In the genomic region with DNA sequence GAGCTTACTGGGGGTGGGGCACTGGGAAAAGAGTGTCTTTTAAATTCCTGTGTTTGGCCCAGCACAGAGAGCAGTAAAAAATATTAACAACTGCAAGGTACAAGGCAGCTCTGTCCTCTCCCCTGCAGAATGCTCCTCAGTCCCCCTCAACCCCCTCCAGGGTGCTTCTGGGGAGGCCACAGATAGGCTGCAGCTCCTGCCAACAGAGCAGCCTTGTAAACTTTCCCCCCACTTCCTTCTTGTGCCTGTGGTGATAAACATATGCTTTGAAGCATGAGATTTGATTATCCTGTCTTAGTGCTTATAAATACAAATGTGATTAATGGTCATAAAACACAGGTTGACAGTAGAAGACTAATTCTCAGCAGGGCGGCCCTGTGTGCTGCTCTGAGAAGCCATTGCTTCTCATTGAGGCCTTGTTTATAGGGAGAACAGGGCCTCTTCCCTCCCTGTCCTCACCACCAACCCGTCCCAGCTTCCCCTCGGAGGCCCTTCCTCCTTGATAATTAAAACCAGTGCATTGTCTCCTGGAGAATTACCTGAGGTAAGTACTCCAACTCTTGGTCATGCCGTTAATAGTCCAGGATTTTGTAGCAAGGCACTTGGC, we compare ENCODE assay signal across 10 mouse cellular contexts. TPM values are rescaled to one million over a fixed set of nuclear protein-coding genes. Genes with fewer than 3 reads are reported as not detected.
DNase-seq lines count a peak whose midpoint lies in the region; ATAC-seq and TF ChIP-seq lines count a peak whose summit lies in the region.
"Had no signal": no experiment of that assay in that cellular context is flagged by ENCODE, and none has a peak within 500 bp of the region (broad histone marks: within the 10 kb centered on the region; RNA-seq: fewer than 3 reads in every experiment).

No protein-coding gene starts in this region.

- no peak overlapping the region for H3K27ac ChIP-seq in intestine, embryonic 14.5 days (ENCODE audit: low read depth)
- H3K27ac ChIP-seq in intestine, postnatal 0 days (ENCODE audit: low read depth, low read length), result no peak overlapping the region
- peak overlapping the region; percentile 61 for H3K27ac ChIP-seq in neural tube, embryonic 13.5 days (replicated peaks)
- peak overlapping the region; percentile 63 for H3K27ac ChIP-seq in hindbrain, embryonic 15.5 days (replicated peaks)

- ATAC-seq in intestine, embryonic 14.5 days (replicated peaks; ENCODE audit: low FRiP score, low TSS enrichment, low read depth), result no peak
- ATAC-seq in intestine, postnatal 0 days, result no peak
- peak; percentile 67; the same call in 1 of the 2 replicates for ATAC-seq in neural tube, embryonic 13.5 days (ENCODE audit: low read depth)
- no peak for ATAC-seq in hindbrain, embryonic 15.5 days (ENCODE audit: low FRiP score, low read depth)
- ATAC-seq: liver, postnatal 0 days had no signal

- H3K4me1 ChIP-seq in intestine, embryonic 14.5 days (replicated peaks; ENCODE audit: control insufficient read depth, insufficient read depth, low read length), result peaks cover 12% of the 10 kb centered on the region; the same call in 1 of the 2 replicates
- no peaks in the 10 kb centered on the region for H3K4me1 ChIP-seq in intestine, postnatal 0 days (replicated peaks; ENCODE audit: control insufficient read depth, insufficient read depth, low read length)
- peaks cover 24% of the 10 kb centered on the region for H3K4me1 ChIP-seq in neural tube, embryonic 13.5 days (replicated peaks)
- peaks cover 18% of the 10 kb centered on the region for H3K4me1 ChIP-seq in hindbrain, embryonic 15.5 days (replicated peaks)

- H3K27me3 ChIP-seq in intestine, embryonic 14.5 days (replicated peaks; ENCODE audit: control insufficient read depth, insufficient read depth, low read length), result no peaks in the 10 kb centered on the region
- no peaks in the 10 kb centered on the region for H3K27me3 ChIP-seq in intestine, postnatal 0 days (replicated peaks; ENCODE audit: control insufficient read depth, insufficient read depth, low read length)
- no peaks in the 10 kb centered on the region for H3K27me3 ChIP-seq in neural tube, embryonic 13.5 days
- H3K27me3 ChIP-seq in hindbrain, embryonic 15.5 days, result no peaks in the 10 kb centered on the region

- no peaks in the 10 kb centered on the region for H3K9me3 ChIP-seq in intestine, embryonic 14.5 days (ENCODE audit: control insufficient read depth, low read length)
- no peaks in the 10 kb centered on the region for H3K9me3 ChIP-seq in intestine, postnatal 0 days (ENCODE audit: control insufficient read depth)
- H3K9me3 ChIP-seq in neural tube, embryonic 13.5 days, result no peaks in the 10 kb centered on the region
- H3K9me3 ChIP-seq in hindbrain, embryonic 15.5 days, result no peaks in the 10 kb centered on the region

- no peaks in the 10 kb centered on the region for H3K36me3 ChIP-seq in intestine, embryonic 14.5 days (ENCODE audit: control insufficient read depth, insufficient read depth, low read length)
- H3K36me3 ChIP-seq in intestine, postnatal 0 days (ENCODE audit: control insufficient read depth, insufficient read depth), result no peaks in the 10 kb centered on the region
- H3K36me3 ChIP-seq in neural tube, embryonic 13.5 days, result no peaks in the 10 kb centered on the region
- H3K36me3 ChIP-seq in hindbrain, embryonic 15.5 days, result no peaks in the 10 kb centered on the region

- H3K9ac ChIP-seq in intestine, embryonic 14.5 days (ENCODE audit: low read length), result no peak overlapping the region
- no peak overlapping the region for H3K9ac ChIP-seq in intestine, postnatal 0 days (ENCODE audit: low read depth, low read length)
- no peak overlapping the region for H3K9ac ChIP-seq in neural tube, embryonic 13.5 days
- H3K9ac ChIP-seq in hindbrain, embryonic 15.5 days, result no peak overlapping the region
- H3K9ac ChIP-seq: liver, postnatal 0 days had no signal

- TF ChIP-seq CTCF in intestine, postnatal 0 days (IDR thresholded peaks at IDR 0.05; ENCODE audit: low read depth), result no peak

- no peak overlapping the region for H3K4me2 ChIP-seq in intestine, embryonic 14.5 days (ENCODE audit: low read length)
- no peak overlapping the region for H3K4me2 ChIP-seq in intestine, postnatal 0 days (replicated peaks; ENCODE audit: low read depth)
- H3K4me2 ChIP-seq in neural tube, embryonic 13.5 days, result no peak overlapping the region
- no peak overlapping the region for H3K4me2 ChIP-seq in hindbrain, embryonic 15.5 days

- DNase-seq in intestine, embryonic 14.5 days (ENCODE audit: low spot score), result peak; percentile 56
- DNase-seq in neural tube, embryonic 10.5 days (ENCODE audit: extremely low spot score, low spot score), result no peak
- peak; percentile 82 for DNase-seq in retina, postnatal 1 day
- no peak for DNase-seq in heart, postnatal 36 days
- DNase-seq: gastrocnemius, postnatal 36 days; liver, postnatal 0 days; thymus, postnatal 36 days had no signal

- no peak overlapping the region for H3K4me3 ChIP-seq in intestine, embryonic 14.5 days (ENCODE audit: low read depth, low read length)
- H3K4me3 ChIP-seq in intestine, postnatal 0 days (ENCODE audit: low read depth, low read length), result no peak overlapping the region
- H3K4me3 ChIP-seq in neural tube, embryonic 13.5 days, result no peak overlapping the region
- no peak overlapping the region for H3K4me3 ChIP-seq in hindbrain, embryonic 15.5 days

- intact Hi-C loops in heart, postnatal 36 days (cut with DNase I), result loop anchor here (5.0 kb wide), 1 partner anchor 38 kb away; no protein-coding TSS in a partner anchor

- WGBS in intestine, embryonic 14.5 days, result 17% methylated on average over 4 of the region's 4 CpGs
- 42% methylated on average over 4 of the region's 4 CpGs for WGBS in intestine, postnatal 0 days
- 18% methylated on average over 4 of the region's 4 CpGs for WGBS in neural tube, embryonic 13.5 days
- 27% methylated on average over 4 of the region's 4 CpGs for WGBS in hindbrain, embryonic 15.5 days

RNA-seq across cellular contexts. Expression of a gene that starts 41.4 kb away (rescaled TPM):
- polyA plus RNA-seq in intestine, embryonic 14.5 days (2014; fragmentation: Nextera tagmentation; extraction: Ambion mirVana), result 4.4 and 6.0 TPM in 2 replicates
- polyA plus RNA-seq in intestine, postnatal 0 days (2015; fragmentation: Nextera tagmentation; extraction: Ambion mirVana), result 4.7 and 6.1 TPM in 2 replicates
- polyA plus RNA-seq in neural tube, embryonic 13.5 days (2015; fragmentation: Nextera tagmentation; extraction: Ambion mirVana), result 10.9 and 11.1 TPM in 2 replicates
- 33.2 and 48.5 TPM in 2 replicates for polyA plus RNA-seq in hindbrain, embryonic 15.5 days (2015; fragmentation: Nextera tagmentation; extraction: Ambion mirVana)
- total RNA-seq in heart, postnatal 36 days (2021), result 10 to 100 TPM; 30.3 to 33.6 TPM

Comparison
In these comparisons a context has a peak if more than half of its experiments do, and no peak if none do; other contexts are left out.
1. DNase-seq: peak in intestine, embryonic 14.5 days (single experiment) and retina, postnatal 1 day (single experiment); none in neural tube, embryonic 10.5 days (single experiment) and heart, postnatal 36 days (0 of 2).
2. H3K27ac ChIP-seq: peak in neural tube, embryonic 13.5 days (single experiment) and hindbrain, embryonic 15.5 days (single experiment); none in intestine, embryonic 14.5 days (single experiment) and intestine, postnatal 0 days (single experiment).